Mouse (Mus musculus) spleen, adult 2 months (tissue): ENCODE measurements around the gene Tfg. TPM values are rescaled to one million over a fixed set of nuclear protein-coding genes. Genes with fewer than 3 reads are reported as not detected.

Experiments
- DNase-seq, 2 experiments: peaks; one replicate each; pipeline versions ENCODE4 v3.0.0 to v3.0.0-alpha.2; 2012 to 2021; ENCODE audit warnings: low spot score in 2 of 2, low read depth in 1 of 2
- H3K27ac ChIP-seq: fragments of 200-500 bp; 2 replicates; pipeline ENCODE4 v1.5.1; 2012; ENCODE audit warnings: low read length, inconsistent platforms; ENCODE audit not compliant: insufficient read depth
- H3K27me3 ChIP-seq: fragments of 200-500 bp; 2 replicates; pipeline ENCODE4 v1.6.1; 2012; ENCODE audit warnings: mild to moderate bottlenecking, moderate library complexity, low read length, inconsistent platforms; ENCODE audit not compliant: control insufficient read depth, insufficient read depth
- H3K36me3 ChIP-seq: fragments of 200-500 bp; 2 replicates; pipeline ENCODE4 v1.6.1; 2012; ENCODE audit warnings: mild to moderate bottlenecking, low read length, inconsistent platforms; ENCODE audit not compliant: control insufficient read depth, insufficient read depth
- H3K4me1 ChIP-seq: fragments of 200-500 bp; 2 replicates; pipeline ENCODE4 v1.6.1; 2011; ENCODE audit warnings: inconsistent platforms; ENCODE audit not compliant: control insufficient read depth, insufficient read depth, insufficient read length
- H3K4me3 ChIP-seq: fragments of 200-500 bp; 2 replicates; pipeline ENCODE4 v1.5.1; 2011; ENCODE audit warnings: mild to moderate bottlenecking, inconsistent platforms; ENCODE audit not compliant: insufficient read depth, insufficient read length; ENCODE audit errors: extremely low read depth
- CTCF ChIP-seq: fragments of 200-500 bp; IDR thresholded peaks from 2 replicates; pipeline ENCODE4 v1.5.1; 2011; ENCODE audit warnings: mild to moderate bottlenecking, inconsistent platforms; ENCODE audit not compliant: insufficient read depth, insufficient read length, insufficient replicate concordance; ENCODE audit errors: extremely low read depth
- POLR2A ChIP-seq: fragments of 200-500 bp; IDR thresholded peaks from 2 replicates; pipeline ENCODE4 v1.6.1; 2011; ENCODE audit warnings: low read depth, low read length, inconsistent platforms
- WGBS: fragments of 180-500 bp; shearing (Covaris S2); methylation state at CpG from one replicate; pipeline ENCODE4 v1.1.7; 2018; 5-methylcytosine and 5-hydroxymethylcytosine counted together
- polyA plus RNA-seq: library from polyadenylated mRNA; depleted of rRNA; stranded (reverse); fragments of >200 nt; gene quantifications from 2 replicates; pipeline ENCODE4 v1.2.3, GENCODE M21; 2012; rRNA removed

Tfg gene
- polyA plus RNA-seq, 1 experiment, result 36.5 TPM

- no peak overlapping the region for H3K4me3 ChIP-seq
- DNase-seq, result no peak
- TF ChIP-seq CTCF, result no peak
- no peak for TF ChIP-seq POLR2A
- 39% methylated on average over 2 of the region's 2 CpGs for WGBS
- H3K4me1 ChIP-seq, result no peaks in the 10 kb centered on the region
- H3K36me3 ChIP-seq, result no peaks in the 10 kb centered on the region
- H3K27me3 ChIP-seq, result no peaks in the 10 kb centered on the region
- H3K27ac ChIP-seq, result no peak overlapping the region
Measured at GRCm38 (mm10) chr16:56645251-56645650, 72.0 kb downstream of the Tfg start.

Other genes starting within 250 kb of the Tfg start
- 2.3 and 2.5 TPM in 2 replicates for gene Abi3bp, start 239.6 kb downstream of the Tfg start, polyA plus RNA-seq
- gene Adgrg7, start 78.4 kb upstream of the Tfg start, polyA plus RNA-seq, result 0.02 and 0.04 TPM in 2 replicates
- gene Tmem45a, start 168.7 kb upstream of the Tfg start, polyA plus RNA-seq, result 0.16 and 0.26 TPM in 2 replicates
- not detected in 2 replicates for gene Lnp1, start 210.6 kb upstream of the Tfg start, polyA plus RNA-seq